Mouse (Mus musculus): Measurements from ENCODE around the gene Ctnna3.

The Ctnna3 gene

GRCm38 (mm10) chr10:63526027-63526426 is 96.1 kb downstream of the Ctnna3 start:
- DNase-seq (ENCODE audit: low spot score in 2 of 2): no peak

- DNase-seq (ENCODE audit: low spot score in 2 of 2): no peak
Observed at GRCm38 (mm10) chr10:63532381-63532780, 102.5 kb downstream of the Ctnna3 start.

- no peak for DNase-seq (ENCODE audit: low spot score in 2 of 2)
Observed at GRCm38 (mm10) chr10:63541754-63542153, 111.9 kb downstream of the Ctnna3 start.

GRCm38 (mm10) chr10:63542493-63542892 is 112.6 kb downstream of the Ctnna3 start:
- DNase-seq (ENCODE audit: low spot score in 2 of 2): no peak

- DNase-seq (ENCODE audit: low spot score in 2 of 2): no peak
Observed at GRCm38 (mm10) chr10:63566691-63567090, 136.8 kb downstream of the Ctnna3 start.

GRCm38 (mm10) chr10:63571561-63571960 is 141.7 kb downstream of the Ctnna3 start:
- DNase-seq (ENCODE audit: low spot score in 2 of 2): no peak

GRCm38 (mm10) chr10:63572866-63573265 is 143.0 kb downstream of the Ctnna3 start:
- no peak for DNase-seq (ENCODE audit: low spot score in 2 of 2)

- DNase-seq (ENCODE audit: low spot score in 2 of 2): no peak
Observed at GRCm38 (mm10) chr10:63574100-63574609, 144.3 kb downstream of the Ctnna3 start.

- peak; percentile 12 to 13 for DNase-seq (ENCODE audit: low spot score in 2 of 2)
Observed at GRCm38 (mm10) chr10:63582608-63583007, 152.7 kb downstream of the Ctnna3 start.

GRCm38 (mm10) chr10:63583798-63584374 is 154.0 kb downstream of the Ctnna3 start:
- DNase-seq (ENCODE audit: low spot score in 2 of 2): no peak

GRCm38 (mm10) chr10:63599417-63599816 is 169.5 kb downstream of the Ctnna3 start:
- no peak for DNase-seq (ENCODE audit: low spot score in 2 of 2)

- DNase-seq (ENCODE audit: low spot score in 2 of 2): no peak
Observed at GRCm38 (mm10) chr10:63601206-63601605, 171.3 kb downstream of the Ctnna3 start.

GRCm38 (mm10) chr10:63628546-63628945 is 198.6 kb downstream of the Ctnna3 start:
- no peak for DNase-seq (ENCODE audit: low spot score in 2 of 2)

- no peak for DNase-seq (ENCODE audit: low spot score in 2 of 2)
Observed at GRCm38 (mm10) chr10:63633915-63634314, 204.0 kb downstream of the Ctnna3 start.

GRCm38 (mm10) chr10:63637987-63638386 is 208.1 kb downstream of the Ctnna3 start:
- no peak for DNase-seq (ENCODE audit: low spot score in 2 of 2)

GRCm38 (mm10) chr10:63647300-63647699 is 217.4 kb downstream of the Ctnna3 start:
- DNase-seq (ENCODE audit: low spot score in 2 of 2): no peak

- DNase-seq (ENCODE audit: low spot score in 2 of 2): no peak
Observed at GRCm38 (mm10) chr10:63650307-63650706, 220.4 kb downstream of the Ctnna3 start.

GRCm38 (mm10) chr10:63652887-63653286 is 223.0 kb downstream of the Ctnna3 start:
- no peak for DNase-seq (ENCODE audit: low spot score in 2 of 2)

- DNase-seq (ENCODE audit: low spot score in 2 of 2): no peak
Observed at GRCm38 (mm10) chr10:63653571-63653970, 223.7 kb downstream of the Ctnna3 start.

- no peak for DNase-seq (ENCODE audit: low spot score in 2 of 2)
Observed at GRCm38 (mm10) chr10:63654560-63654959, 224.7 kb downstream of the Ctnna3 start.

- DNase-seq (ENCODE audit: low spot score in 2 of 2): no peak
Observed at GRCm38 (mm10) chr10:63676343-63676742, 246.4 kb downstream of the Ctnna3 start.

GRCm38 (mm10) chr10:63689233-63689632 is 259.3 kb downstream of the Ctnna3 start:
- no peak for DNase-seq (ENCODE audit: low spot score in 2 of 2)

GRCm38 (mm10) chr10:63689651-63690050 is 259.8 kb downstream of the Ctnna3 start:
- no peak for DNase-seq (ENCODE audit: low spot score in 2 of 2)

GRCm38 (mm10) chr10:63692039-63692438 is 262.1 kb downstream of the Ctnna3 start:
- DNase-seq (ENCODE audit: low spot score in 2 of 2): no peak
